Mouse (Mus musculus): Measurements from ENCODE around the gene Alox8. TPM values are rescaled to one million over a fixed set of nuclear protein-coding genes. Genes with fewer than 3 reads are reported as not detected.

Gene Alox8
- polyA plus RNA-seq, 1 experiment, result not detected

- no peak overlapping the region for H3K27ac ChIP-seq (ENCODE audit: insufficient read depth, low read length)
- H3K4me1 ChIP-seq (ENCODE audit: control insufficient read depth, insufficient read depth, low read length), result no peaks in the 10 kb centered on the region
- TF ChIP-seq CTCF (IDR thresholded peaks at IDR 0.05; ENCODE audit: borderline replicate concordance, insufficient read depth, low read length), result no peak
- no peak for TF ChIP-seq POLR2A (IDR thresholded peaks at IDR 0.05; ENCODE audit: low read depth, low read length)
- H3K4me3 ChIP-seq (ENCODE audit: insufficient read depth, low read length), result no peak overlapping the region
These were observed 42.3 kb downstream of the Alox8 start for GRCm38 (mm10) chr11:69155351-69155750.

GRCm38 (mm10) chr11:69153831-69154230 is 43.8 kb downstream of the Alox8 start:
- H3K4me3 ChIP-seq (ENCODE audit: insufficient read depth, low read length), result no peak overlapping the region
- no peaks in the 10 kb centered on the region for H3K4me1 ChIP-seq (ENCODE audit: control insufficient read depth, insufficient read depth, low read length)
- no peak overlapping the region for H3K27ac ChIP-seq (ENCODE audit: insufficient read depth, low read length)
- TF ChIP-seq POLR2A (IDR thresholded peaks at IDR 0.05; ENCODE audit: low read depth, low read length), result no peak
- TF ChIP-seq CTCF (IDR thresholded peaks at IDR 0.05; ENCODE audit: borderline replicate concordance, insufficient read depth, low read length), result no peak

GRCm38 (mm10) chr11:69151004-69151403 is 46.6 kb downstream of the Alox8 start:
- no peak overlapping the region for H3K27ac ChIP-seq (ENCODE audit: insufficient read depth, low read length)
- no peak overlapping the region for H3K4me3 ChIP-seq (ENCODE audit: insufficient read depth, low read length)
- no peaks in the 10 kb centered on the region for H3K4me1 ChIP-seq (ENCODE audit: control insufficient read depth, insufficient read depth, low read length)
- no peak for TF ChIP-seq POLR2A (IDR thresholded peaks at IDR 0.05; ENCODE audit: low read depth, low read length)
- no peak for TF ChIP-seq CTCF (IDR thresholded peaks at IDR 0.05; ENCODE audit: borderline replicate concordance, insufficient read depth, low read length)

GRCm38 (mm10) chr11:69150444-69150843 is 47.2 kb downstream of the Alox8 start:
- Histone ChIP-seq H3K4me3 (ENCODE audit: insufficient read depth, low read length) (no peak overlapping the region), H3K4me1 (ENCODE audit: control insufficient read depth, insufficient read depth, low read length) (no peaks in the 10 kb centered on the region), H3K27ac (ENCODE audit: insufficient read depth, low read length) (no peak overlapping the region)
- TF ChIP-seq CTCF (IDR thresholded peaks at IDR 0.05; ENCODE audit: borderline replicate concordance, insufficient read depth, low read length), result no peak
- TF ChIP-seq POLR2A (IDR thresholded peaks at IDR 0.05; ENCODE audit: low read depth, low read length), result no peak

- TF ChIP-seq POLR2A (IDR thresholded peaks at IDR 0.05; ENCODE audit: low read depth, low read length), result no peak
- no peak for TF ChIP-seq CTCF (IDR thresholded peaks at IDR 0.05; ENCODE audit: borderline replicate concordance, insufficient read depth, low read length)
- Histone ChIP-seq H3K27ac (ENCODE audit: insufficient read depth, low read length) (no peak overlapping the region), H3K4me3 (ENCODE audit: insufficient read depth, low read length) (no peak overlapping the region), H3K4me1 (ENCODE audit: control insufficient read depth, insufficient read depth, low read length) (no peaks in the 10 kb centered on the region)
These were observed 47.9 kb downstream of the Alox8 start for GRCm38 (mm10) chr11:69149728-69150127.

- TF ChIP-seq POLR2A (IDR thresholded peaks at IDR 0.05; ENCODE audit: low read depth, low read length) (no peak), CTCF (IDR thresholded peaks at IDR 0.05; ENCODE audit: borderline replicate concordance, insufficient read depth, low read length) (no peak)
- H3K4me3 ChIP-seq (ENCODE audit: insufficient read depth, low read length), result no peak overlapping the region
- no peak overlapping the region for H3K27ac ChIP-seq (ENCODE audit: insufficient read depth, low read length)
- H3K4me1 ChIP-seq (ENCODE audit: control insufficient read depth, insufficient read depth, low read length), result no peaks in the 10 kb centered on the region
These were observed 49.1 kb downstream of the Alox8 start for GRCm38 (mm10) chr11:69148451-69148960.

- Histone ChIP-seq H3K4me1 (ENCODE audit: control insufficient read depth, insufficient read depth, low read length) (no peaks in the 10 kb centered on the region), H3K4me3 (ENCODE audit: insufficient read depth, low read length) (no peak overlapping the region), H3K27ac (ENCODE audit: insufficient read depth, low read length) (no peak overlapping the region)
- TF ChIP-seq CTCF (IDR thresholded peaks at IDR 0.05; ENCODE audit: borderline replicate concordance, insufficient read depth, low read length) (no peak), POLR2A (IDR thresholded peaks at IDR 0.05; ENCODE audit: low read depth, low read length) (no peak)
These were observed 50.1 kb downstream of the Alox8 start for GRCm38 (mm10) chr11:69147546-69147945.

GRCm38 (mm10) chr11:69135361-69135760 is 62.3 kb downstream of the Alox8 start:
- H3K27ac ChIP-seq (ENCODE audit: insufficient read depth, low read length), result no peak overlapping the region
- no peak for TF ChIP-seq CTCF (IDR thresholded peaks at IDR 0.05; ENCODE audit: borderline replicate concordance, insufficient read depth, low read length)
- TF ChIP-seq POLR2A (IDR thresholded peaks at IDR 0.05; ENCODE audit: low read depth, low read length), result no peak
- no peak overlapping the region for H3K4me3 ChIP-seq (ENCODE audit: insufficient read depth, low read length)
- H3K4me1 ChIP-seq (ENCODE audit: control insufficient read depth, insufficient read depth, low read length), result no peaks in the 10 kb centered on the region

GRCm38 (mm10) chr11:69134622-69134968 is 63.0 kb downstream of the Alox8 start:
- Histone ChIP-seq H3K27ac (ENCODE audit: insufficient read depth, low read length) (no peak overlapping the region), H3K4me1 (ENCODE audit: control insufficient read depth, insufficient read depth, low read length) (no peaks in the 10 kb centered on the region), H3K4me3 (ENCODE audit: insufficient read depth, low read length) (no peak overlapping the region)
- TF ChIP-seq POLR2A (IDR thresholded peaks at IDR 0.05; ENCODE audit: low read depth, low read length) (no peak), CTCF (IDR thresholded peaks at IDR 0.05; ENCODE audit: borderline replicate concordance, insufficient read depth, low read length) (no peak)

Other genes starting within 250 kb of the Alox8 start
- 0.55 and 1.4 TPM in 2 replicates for gene Arhgef15, start 240.4 kb downstream of the Alox8 start, polyA plus RNA-seq (2011; ENCODE audit: insufficient read length, low read depth, missing spikeins)
- 4.9 and 5.7 TPM in 2 replicates for gene Slc25a35, start 229.7 kb downstream of the Alox8 start, polyA plus RNA-seq (2011; ENCODE audit: insufficient read length, low read depth, missing spikeins)
- gene Rangrf, start 222.7 kb downstream of the Alox8 start, polyA plus RNA-seq (2011; ENCODE audit: insufficient read length, low read depth, missing spikeins), result 35.4 and 38.2 TPM in 2 replicates
- 16.6 and 22.7 TPM in 2 replicates for gene Pfas, start 189.4 kb downstream of the Alox8 start, polyA plus RNA-seq (2011; ENCODE audit: insufficient read length, low read depth, missing spikeins)
- 43.2 and 44.2 TPM in 2 replicates for gene Ctc1, start 181.9 kb downstream of the Alox8 start, polyA plus RNA-seq (2011; ENCODE audit: insufficient read length, low read depth, missing spikeins)
- gene Aurkb, start 152.2 kb downstream of the Alox8 start, polyA plus RNA-seq (2011; ENCODE audit: insufficient read length, low read depth, missing spikeins), result 31.5 and 44.0 TPM in 2 replicates
- gene Borcs6, start 138.1 kb downstream of the Alox8 start, polyA plus RNA-seq (2011; ENCODE audit: insufficient read length, low read depth, missing spikeins), result 9.7 and 11.2 TPM in 2 replicates
- gene Tmem107, start 127.0 kb downstream of the Alox8 start, polyA plus RNA-seq (2011; ENCODE audit: insufficient read length, low read depth, missing spikeins), result 14.0 and 17.6 TPM in 2 replicates
- 51.1 and 58.3 TPM in 2 replicates for gene Vamp2, start 109.4 kb downstream of the Alox8 start, polyA plus RNA-seq (2011; ENCODE audit: insufficient read length, low read depth, missing spikeins)
- 23.1 and 30.9 TPM in 2 replicates for gene Per1, start 102.6 kb downstream of the Alox8 start, polyA plus RNA-seq (2011; ENCODE audit: insufficient read length, low read depth, missing spikeins)
- gene Hes7, start 77.4 kb downstream of the Alox8 start, polyA plus RNA-seq (2011; ENCODE audit: insufficient read length, low read depth, missing spikeins), result not detected in 2 replicates
- gene 9130213A22Rik, start 75.3 kb downstream of the Alox8 start, polyA plus RNA-seq (2011; ENCODE audit: insufficient read length, low read depth, missing spikeins), result 0.88 and 1.1 TPM in 2 replicates
- 0.27 TPM in 1 of 2 replicates, not detected in the other for gene Aloxe3, start 71.9 kb downstream of the Alox8 start, polyA plus RNA-seq (2011; ENCODE audit: insufficient read length, low read depth, missing spikeins)
- not detected in 2 replicates for gene Alox12b, start 40.9 kb downstream of the Alox8 start, polyA plus RNA-seq (2011; ENCODE audit: insufficient read length, low read depth, missing spikeins)
- gene Gucy2e, start 39.2 kb upstream of the Alox8 start, polyA plus RNA-seq (2011; ENCODE audit: insufficient read length, low read depth, missing spikeins), result 0.12 TPM in 1 of 2 replicates, not detected in the other
- gene Cntrob, start 125.9 kb upstream of the Alox8 start, polyA plus RNA-seq (2011; ENCODE audit: insufficient read length, low read depth, missing spikeins), result 13.5 and 17.6 TPM in 2 replicates
- 92.9 and 121 TPM in 2 replicates for gene Trappc1, start 126.1 kb upstream of the Alox8 start, polyA plus RNA-seq (2011; ENCODE audit: insufficient read length, low read depth, missing spikeins)
- 2.1 and 2.9 TPM in 2 replicates for gene Kcnab3, start 128.4 kb upstream of the Alox8 start, polyA plus RNA-seq (2011; ENCODE audit: insufficient read length, low read depth, missing spikeins)
- gene Rnf227, start 142.6 kb upstream of the Alox8 start, polyA plus RNA-seq (2011; ENCODE audit: insufficient read length, low read depth, missing spikeins), result 1.7 and 4.4 TPM in 2 replicates
- gene Chd3, start 171.6 kb upstream of the Alox8 start, polyA plus RNA-seq (2011; ENCODE audit: insufficient read length, low read depth, missing spikeins), result 175 and 199 TPM in 2 replicates
- 75.6 and 81.1 TPM in 2 replicates for gene Naa38, start 197.6 kb upstream of the Alox8 start, polyA plus RNA-seq (2011; ENCODE audit: insufficient read length, low read depth, missing spikeins)
- gene Cyb5d1, start 197.8 kb upstream of the Alox8 start, polyA plus RNA-seq (2011; ENCODE audit: insufficient read length, low read depth, missing spikeins), result 51.0 and 51.7 TPM in 2 replicates
- gene Tmem88, start 200.4 kb upstream of the Alox8 start, polyA plus RNA-seq (2011; ENCODE audit: insufficient read length, low read depth, missing spikeins), result 9.1 and 10.3 TPM in 2 replicates
- 31.8 and 33.4 TPM in 2 replicates for gene Kdm6b, start 215.8 kb upstream of the Alox8 start, polyA plus RNA-seq (2011; ENCODE audit: insufficient read length, low read depth, missing spikeins)